Mouse (Mus musculus): Measurements from ENCODE around the gene Gm17268. TPM values are rescaled to one million over a fixed set of nuclear protein-coding genes. Genes with fewer than 3 reads are reported as not detected.

Gene Gm17268
- polyA plus RNA-seq, 1 experiment from 2014 or later, result not detected

DNA sequence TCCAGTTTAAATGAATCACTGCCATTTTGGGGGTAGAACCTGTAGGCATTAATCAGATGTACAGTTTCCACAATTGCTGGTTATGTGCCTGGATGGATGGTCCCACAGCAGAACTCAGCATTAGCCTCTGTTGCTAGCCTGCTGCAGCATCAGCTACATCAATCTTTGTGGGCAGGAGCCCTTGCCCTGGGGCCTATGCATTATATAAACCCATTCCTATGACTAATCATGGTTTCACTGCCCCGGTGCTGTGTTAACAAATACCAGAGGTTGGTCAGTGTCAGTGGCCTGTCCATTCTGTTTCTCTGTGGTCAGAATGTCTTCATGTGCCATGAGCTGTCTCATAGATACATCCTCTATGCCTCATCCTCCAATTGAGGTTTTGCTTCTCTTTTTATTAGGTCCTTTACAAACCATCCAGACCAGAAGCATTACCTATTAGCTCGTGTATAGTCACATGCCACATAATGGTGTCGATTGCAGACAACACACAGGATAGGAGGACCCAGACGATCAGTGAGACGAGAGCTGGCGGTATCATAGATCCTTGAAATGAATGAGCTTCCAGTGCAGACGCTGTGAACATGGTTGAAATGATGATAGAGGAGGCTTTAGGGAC is 28.7 kb upstream of the Gm17268 start:
- H3K9me3 ChIP-seq (ENCODE audit: control insufficient read depth, low read length), result no peaks in the 10 kb centered on the region
- H3K4me2 ChIP-seq (ENCODE audit: low read depth, low read length, severe bottlenecking), result no peak overlapping the region
- H3K4me3 ChIP-seq (ENCODE audit: low read depth, low read length), result no peak overlapping the region
- no peaks in the 10 kb centered on the region for H3K27me3 ChIP-seq (ENCODE audit: control insufficient read depth, insufficient read depth, low read length)
- no peak overlapping the region for H3K9ac ChIP-seq (ENCODE audit: low read length)
- H3K36me3 ChIP-seq (ENCODE audit: control insufficient read depth, insufficient read depth, low read length), result no peaks in the 10 kb centered on the region
- ATAC-seq (replicated peaks; ENCODE audit: low FRiP score) (no peak), DNase-seq (ENCODE audit: low spot score) (no peak)
- H3K4me1 ChIP-seq (replicated peaks; ENCODE audit: control insufficient read depth, insufficient read depth, low read length), result no peaks in the 10 kb centered on the region
- 82% methylated on average over 7 of the region's 7 CpGs for WGBS
- H3K27ac ChIP-seq (ENCODE audit: low read depth, low read length), result no peak overlapping the region

DNA sequence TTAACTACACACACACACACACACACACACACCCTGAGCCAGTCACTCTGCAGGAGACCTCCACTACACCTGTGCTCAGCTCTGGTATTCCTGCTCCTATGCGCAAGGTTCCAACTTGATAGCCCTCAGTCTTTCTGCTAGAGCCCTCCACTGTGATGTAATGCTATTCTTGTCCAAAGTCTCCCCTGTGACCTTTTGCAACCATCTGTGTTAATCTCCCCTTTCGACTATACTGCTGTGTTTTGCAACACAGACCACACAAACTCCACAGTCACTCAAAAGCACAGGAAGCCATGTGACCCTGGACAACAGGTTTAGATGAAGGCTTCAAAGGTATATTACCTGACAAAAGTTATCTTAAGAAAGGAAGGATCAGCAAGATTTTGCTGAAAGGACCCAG is 25.1 kb upstream of the Gm17268 start:
- Histone ChIP-seq H3K4me3 (ENCODE audit: low read depth, low read length) (no peak overlapping the region), H3K27me3 (ENCODE audit: control insufficient read depth, insufficient read depth, low read length) (no peaks in the 10 kb centered on the region), H3K36me3 (ENCODE audit: control insufficient read depth, insufficient read depth, low read length) (no peaks in the 10 kb centered on the region), H3K27ac (ENCODE audit: low read depth, low read length) (no peak overlapping the region), H3K4me1 (replicated peaks; ENCODE audit: control insufficient read depth, insufficient read depth, low read length) (no peaks in the 10 kb centered on the region), H3K9me3 (ENCODE audit: control insufficient read depth, low read length) (no peaks in the 10 kb centered on the region), H3K9ac (ENCODE audit: low read length) (no peak overlapping the region), H3K4me2 (ENCODE audit: low read depth, low read length, severe bottlenecking) (no peak overlapping the region)
- DNase-seq (ENCODE audit: low spot score), result no peak
- no peak for ATAC-seq (replicated peaks; ENCODE audit: low FRiP score)
- 86% methylated on average over 2 of the region's 2 CpGs for WGBS

DNA sequence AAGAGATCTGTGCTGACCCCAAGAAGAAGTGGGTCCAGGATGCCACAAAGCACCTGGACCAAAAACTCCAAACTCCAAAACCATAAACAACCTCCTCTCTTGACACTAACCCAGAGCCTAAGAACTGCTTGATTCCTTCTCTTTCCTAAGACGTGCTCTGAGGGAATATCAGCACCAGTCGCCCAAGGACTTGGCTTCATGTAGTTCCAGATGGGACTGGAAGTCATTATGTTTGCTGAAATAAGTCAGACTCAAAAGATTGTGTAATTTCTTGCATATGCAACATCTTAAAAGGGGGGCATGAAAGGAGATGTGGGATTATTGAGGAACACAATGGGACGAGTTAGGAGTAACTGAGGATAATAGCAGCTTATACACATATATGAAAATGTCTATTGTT is 23.9 kb upstream of the Gm17268 start:
- no peak overlapping the region for H3K27ac ChIP-seq (ENCODE audit: low read depth, low read length)
- no peaks in the 10 kb centered on the region for H3K4me1 ChIP-seq (replicated peaks; ENCODE audit: control insufficient read depth, insufficient read depth, low read length)
- H3K9ac ChIP-seq (ENCODE audit: low read length), result no peak overlapping the region
- H3K27me3 ChIP-seq (ENCODE audit: control insufficient read depth, insufficient read depth, low read length), result no peaks in the 10 kb centered on the region
- H3K4me3 ChIP-seq (ENCODE audit: low read depth, low read length), result no peak overlapping the region
- H3K36me3 ChIP-seq (ENCODE audit: control insufficient read depth, insufficient read depth, low read length), result no peaks in the 10 kb centered on the region
- ATAC-seq (replicated peaks; ENCODE audit: low FRiP score), result no peak
- no peak for DNase-seq (ENCODE audit: low spot score)
- H3K4me2 ChIP-seq (ENCODE audit: low read depth, low read length, severe bottlenecking), result no peak overlapping the region
- 75% methylated on average over 3 of the region's 3 CpGs for WGBS
- H3K9me3 ChIP-seq (ENCODE audit: control insufficient read depth, low read length), result no peaks in the 10 kb centered on the region

DNA sequence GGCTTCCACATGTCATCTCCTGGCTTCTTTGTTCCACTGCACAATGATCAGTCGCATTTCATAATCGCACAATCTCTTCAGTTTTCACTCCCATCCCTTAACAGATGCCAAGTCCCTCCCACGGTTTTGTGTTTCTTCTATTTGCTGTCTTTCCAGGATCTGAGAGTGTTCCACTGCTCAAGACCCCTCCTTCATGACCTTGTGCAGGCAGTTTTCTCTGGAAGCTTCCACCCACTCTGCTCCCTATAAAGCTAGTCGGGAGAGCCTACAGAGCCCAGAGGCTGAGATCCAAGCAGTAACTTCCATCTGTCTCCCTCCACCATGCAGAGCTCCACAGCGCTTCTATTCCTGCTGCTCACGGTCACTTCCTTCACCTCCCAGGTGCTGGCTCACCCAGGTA is 19.3 kb upstream of the Gm17268 start, which contains the start of gene Ccl11:
Gene Ccl11 (plus strand): TSS at position 178 of the 400 bp plus-strand sequence.
- ATAC-seq (replicated peaks; ENCODE audit: low FRiP score) (no peak), DNase-seq (ENCODE audit: low spot score) (no peak)
- Histone ChIP-seq H3K9ac (ENCODE audit: low read length) (no peak within 1 kb of the TSS), H3K4me3 (ENCODE audit: low read depth, low read length) (no peak within 1 kb of the TSS), H3K4me1 (replicated peaks; ENCODE audit: control insufficient read depth, insufficient read depth, low read length) (no peaks in the 10 kb centered on the region), H3K4me2 (ENCODE audit: low read depth, low read length, severe bottlenecking) (no peak within 1 kb of the TSS), H3K36me3 (ENCODE audit: control insufficient read depth, insufficient read depth, low read length) (no peaks in the 10 kb centered on the region), H3K27ac (ENCODE audit: low read depth, low read length) (no peak within 1 kb of the TSS), H3K27me3 (ENCODE audit: control insufficient read depth, insufficient read depth, low read length) (no peaks in the 10 kb centered on the region), H3K9me3 (ENCODE audit: control insufficient read depth, low read length) (no peaks in the 10 kb centered on the region)
- 83% methylated on average over 6 of the region's 6 CpGs for WGBS

DNA sequence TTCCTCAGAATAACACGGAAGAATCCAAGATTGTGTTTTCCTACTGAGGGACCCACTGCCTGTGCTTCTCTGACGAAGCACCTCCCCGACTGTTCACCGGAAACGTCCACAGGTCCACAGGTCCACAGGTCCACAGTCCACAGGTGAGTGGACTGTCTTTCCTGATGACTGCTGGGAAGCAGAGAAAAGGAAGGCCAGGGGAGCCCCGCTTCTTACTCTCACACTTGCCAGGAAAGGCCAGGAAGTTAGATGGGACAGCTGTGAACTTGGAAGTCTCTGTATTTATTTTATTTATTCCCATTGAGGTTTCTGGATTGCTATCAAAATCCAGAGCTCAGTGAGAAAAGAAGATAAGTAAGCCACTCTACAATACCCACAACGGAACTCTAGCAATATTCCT is 15.5 kb upstream of the Gm17268 start:
- H3K27me3 ChIP-seq (ENCODE audit: control insufficient read depth, insufficient read depth, low read length), result no peaks in the 10 kb centered on the region
- no peak for ATAC-seq (replicated peaks; ENCODE audit: low FRiP score)
- no peak overlapping the region for H3K4me3 ChIP-seq (ENCODE audit: low read depth, low read length)
- no peaks in the 10 kb centered on the region for H3K36me3 ChIP-seq (ENCODE audit: control insufficient read depth, insufficient read depth, low read length)
- no peaks in the 10 kb centered on the region for H3K9me3 ChIP-seq (ENCODE audit: control insufficient read depth, low read length)
- H3K4me1 ChIP-seq (replicated peaks; ENCODE audit: control insufficient read depth, insufficient read depth, low read length), result no peaks in the 10 kb centered on the region
- H3K9ac ChIP-seq (ENCODE audit: low read length), result no peak overlapping the region
- DNase-seq (ENCODE audit: low spot score), result no peak
- H3K4me2 ChIP-seq (ENCODE audit: low read depth, low read length, severe bottlenecking), result no peak overlapping the region
- 88% methylated on average over 7 of the region's 7 CpGs for WGBS
- no peak overlapping the region for H3K27ac ChIP-seq (ENCODE audit: low read depth, low read length)

DNA sequence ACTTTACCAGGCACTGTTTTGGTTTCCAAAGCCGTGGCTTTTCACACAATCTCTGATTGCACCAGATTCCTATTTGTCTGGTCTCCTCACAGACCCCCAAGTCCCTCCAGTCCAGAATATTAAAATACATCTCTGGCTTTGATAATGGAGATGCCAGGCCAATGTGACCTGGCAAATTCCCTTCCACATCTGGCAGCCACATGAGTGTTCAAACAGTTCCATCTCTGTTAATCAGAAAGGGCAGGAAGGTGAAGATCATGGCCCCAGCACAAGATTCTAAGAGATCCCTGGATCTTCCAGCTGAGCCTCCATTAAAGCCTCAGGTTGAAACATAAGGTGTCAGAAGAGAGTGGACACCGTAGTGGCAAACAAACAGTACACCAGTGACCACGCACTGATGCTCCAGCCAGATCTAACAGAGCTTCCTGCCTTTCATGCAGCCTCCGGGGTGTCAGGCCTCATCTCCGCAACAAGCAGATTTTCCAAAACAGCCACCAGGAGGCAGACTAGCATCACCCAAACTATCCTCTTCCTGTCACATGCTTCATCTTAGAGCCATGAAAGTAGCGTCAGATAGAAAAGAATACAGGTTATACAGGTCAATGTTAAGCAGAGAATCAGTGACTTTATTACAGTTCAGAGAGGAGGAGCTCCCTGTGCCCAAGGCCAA is 9.5 kb upstream of the Gm17268 start:
- H3K4me3 ChIP-seq (ENCODE audit: low read depth, low read length), result no peak overlapping the region
- no peak overlapping the region for H3K27ac ChIP-seq (ENCODE audit: low read depth, low read length)
- no peaks in the 10 kb centered on the region for H3K36me3 ChIP-seq (ENCODE audit: control insufficient read depth, insufficient read depth, low read length)
- 50% methylated on average over 6 of the region's 6 CpGs for WGBS
- H3K9ac ChIP-seq (ENCODE audit: low read length), result no peak overlapping the region
- H3K9me3 ChIP-seq (ENCODE audit: control insufficient read depth, low read length), result no peaks in the 10 kb centered on the region
- ATAC-seq (replicated peaks; ENCODE audit: low FRiP score) (no peak), DNase-seq (ENCODE audit: low spot score) (peak; percentile 64)
- no peaks in the 10 kb centered on the region for H3K4me1 ChIP-seq (replicated peaks; ENCODE audit: control insufficient read depth, insufficient read depth, low read length)
- H3K27me3 ChIP-seq (ENCODE audit: control insufficient read depth, insufficient read depth, low read length), result no peaks in the 10 kb centered on the region
- no peak overlapping the region for H3K4me2 ChIP-seq (ENCODE audit: low read depth, low read length, severe bottlenecking)

DNA sequence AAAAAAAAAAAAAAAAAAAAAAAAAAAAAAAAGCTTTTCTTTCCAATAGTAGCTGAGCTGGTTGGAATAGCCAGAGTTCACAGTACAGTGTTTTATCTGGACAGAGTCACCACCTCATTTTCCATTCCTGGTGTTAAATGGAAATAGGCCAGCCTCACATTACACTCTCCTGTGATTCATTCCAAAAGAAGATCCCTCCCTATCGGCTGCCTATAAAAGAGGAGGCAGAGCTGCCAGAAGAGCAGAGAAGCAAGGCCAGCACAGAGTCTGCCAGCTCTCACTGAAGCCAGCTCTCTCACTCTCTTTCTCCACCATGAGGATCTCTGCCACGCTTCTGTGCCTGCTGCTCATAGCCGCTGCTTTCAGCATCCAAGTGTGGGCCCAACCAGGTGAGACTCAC is 7.1 kb upstream of the Gm17268 start, which contains the start of gene Ccl7:
Gene Ccl7 (plus strand): TSS at position 242 of the 400 bp plus-strand sequence.
- Histone ChIP-seq H3K4me2 (ENCODE audit: low read depth, low read length, severe bottlenecking) (no peak within 1 kb of the TSS), H3K9me3 (ENCODE audit: control insufficient read depth, low read length) (no peaks in the 10 kb centered on the region), H3K4me1 (replicated peaks; ENCODE audit: control insufficient read depth, insufficient read depth, low read length) (no peaks in the 10 kb centered on the region), H3K9ac (ENCODE audit: low read length) (no peak within 1 kb of the TSS), H3K4me3 (ENCODE audit: low read depth, low read length) (no peak within 1 kb of the TSS), H3K36me3 (ENCODE audit: control insufficient read depth, insufficient read depth, low read length) (no peaks in the 10 kb centered on the region), H3K27ac (ENCODE audit: low read depth, low read length) (no peak within 1 kb of the TSS), H3K27me3 (ENCODE audit: control insufficient read depth, insufficient read depth, low read length) (no peaks in the 10 kb centered on the region)
- 74% methylated on average over 3 of the region's 3 CpGs for WGBS
- DNase-seq (ENCODE audit: low spot score) (no peak), ATAC-seq (replicated peaks; ENCODE audit: low FRiP score) (no peak)

DNA sequence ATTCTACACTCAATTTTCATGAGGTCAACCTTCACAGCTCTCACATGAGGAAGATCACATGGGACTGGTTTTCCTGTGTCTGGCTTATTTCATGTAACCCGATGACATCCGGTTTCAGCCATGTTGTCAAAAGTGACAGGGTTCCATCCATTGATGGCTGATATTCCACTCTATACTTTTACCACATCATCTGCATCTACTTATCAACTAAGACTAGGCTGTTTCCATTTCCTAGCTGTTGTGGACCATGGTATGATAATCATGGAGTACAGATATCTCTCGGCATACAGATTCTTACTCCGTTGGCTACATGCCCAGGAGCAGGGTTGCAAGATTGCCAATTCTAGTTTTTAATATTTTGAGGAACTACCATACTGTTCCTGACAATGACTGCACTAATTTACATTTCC is 3.3 kb upstream of the Gm17268 start:
- no peak for ATAC-seq (replicated peaks; ENCODE audit: low FRiP score)
- 93% methylated on average over 4 of the region's 4 CpGs for WGBS
- no peaks in the 10 kb centered on the region for H3K4me1 ChIP-seq (replicated peaks; ENCODE audit: control insufficient read depth, insufficient read depth, low read length)

DNA sequence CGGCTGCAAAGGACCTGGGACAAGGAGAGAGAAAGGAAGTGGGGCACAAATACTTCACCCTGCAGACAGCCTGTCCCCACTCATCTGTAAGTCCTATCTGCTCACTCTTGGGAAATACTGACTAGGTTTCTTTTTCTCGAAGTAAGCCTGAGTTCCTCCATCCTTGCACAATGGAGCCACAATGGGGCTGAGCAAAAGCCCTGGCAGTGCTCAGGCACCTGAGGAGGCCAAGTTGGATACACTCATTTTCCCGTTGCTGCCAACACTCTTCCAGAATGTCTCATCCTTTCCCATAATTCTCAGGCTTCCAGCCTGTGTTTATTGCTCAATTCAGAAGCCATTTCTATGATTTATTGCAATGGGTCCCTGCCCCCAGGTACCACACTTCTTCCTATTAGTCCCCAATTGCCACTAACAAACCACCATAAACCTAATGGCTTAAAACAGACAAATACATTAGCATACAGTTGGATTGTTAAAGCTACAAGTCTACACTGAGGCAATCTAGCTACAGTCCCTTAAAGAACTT is 834 bp upstream of the Gm17268 start:
- no peaks in the 10 kb centered on the region for H3K27me3 ChIP-seq (ENCODE audit: control insufficient read depth, insufficient read depth, low read length)
- H3K9me3 ChIP-seq (ENCODE audit: control insufficient read depth, low read length), result no peaks in the 10 kb centered on the region
- no peaks in the 10 kb centered on the region for H3K36me3 ChIP-seq (ENCODE audit: control insufficient read depth, insufficient read depth, low read length)
- ATAC-seq (replicated peaks; ENCODE audit: low FRiP score), result no peak
- H3K9ac ChIP-seq (ENCODE audit: low read length), result no peak overlapping the region
- H3K27ac ChIP-seq (ENCODE audit: low read depth, low read length), result no peak overlapping the region
- H3K4me2 ChIP-seq (ENCODE audit: low read depth, low read length, severe bottlenecking), result no peak overlapping the region
- no peaks in the 10 kb centered on the region for H3K4me1 ChIP-seq (replicated peaks; ENCODE audit: control insufficient read depth, insufficient read depth, low read length)
- H3K4me3 ChIP-seq (ENCODE audit: low read depth, low read length), result no peak overlapping the region
- 54% methylated on average over 3 of the region's 3 CpGs for WGBS
- DNase-seq (ENCODE audit: low spot score), result no peak

More for the DNA sequence above, 3.3 kb upstream of the Gm17268 start:
- no peak overlapping the region for H3K4me3 ChIP-seq (ENCODE audit: low read depth, low read length)
- no peak overlapping the region for H3K27ac ChIP-seq (ENCODE audit: low read depth, low read length)
- no peaks in the 10 kb centered on the region for H3K9me3 ChIP-seq (ENCODE audit: control insufficient read depth, low read length)
- H3K27me3 ChIP-seq (ENCODE audit: control insufficient read depth, insufficient read depth, low read length), result no peaks in the 10 kb centered on the region
- no peaks in the 10 kb centered on the region for H3K36me3 ChIP-seq (ENCODE audit: control insufficient read depth, insufficient read depth, low read length)
- no peak overlapping the region for H3K9ac ChIP-seq (ENCODE audit: low read length)
- DNase-seq (ENCODE audit: low spot score), result no peak
- no peak overlapping the region for H3K4me2 ChIP-seq (ENCODE audit: low read depth, low read length, severe bottlenecking)

All from forebrain, embryonic 11.5 days (tissue).